Mouse (Mus musculus) liver, adult 2 months (tissue): Measurements from ENCODE around the gene Hoxb3.

Experiments
- CTCF ChIP-seq: fragments of 200-500 bp; IDR thresholded peaks from 2 replicates; pipeline ENCODE4 v1.5.1; 2011; ENCODE audit warnings: low read depth, low read length, control low read depth
- POLR2A ChIP-seq: fragments of 200-500 bp; IDR thresholded peaks from 2 replicates; pipeline ENCODE4 v1.6.1; 2011; ENCODE audit warnings: low read length, control low read depth; ENCODE audit not compliant: insufficient read depth; ENCODE audit errors: extremely low read depth

- TF ChIP-seq CTCF (no peak), POLR2A (no peak)
Measured at GRCm38 (mm10) chr11:96351312-96351711, 28.2 kb downstream of the Hoxb3 start.
